Mouse (Mus musculus) cortical plate, adult 2 months (tissue): ENCODE results near the gene Olfr10.

ENCODE experiments used
- CTCF ChIP-seq: fragments of 200-500 bp; IDR thresholded peaks from 2 replicates; pipeline ENCODE4 v1.5.1; 2011; ENCODE audit warnings: mild to moderate bottlenecking, control low read depth, low read length; ENCODE audit not compliant: insufficient read depth; ENCODE audit errors: extremely low read depth
- POLR2A ChIP-seq: fragments of 200-500 bp; IDR thresholded peaks from 2 replicates; pipeline ENCODE4 v1.6.1; 2011; ENCODE audit warnings: mild to moderate bottlenecking, low read length, control low read depth; ENCODE audit not compliant: insufficient read depth; ENCODE audit errors: extremely low read depth

DNA sequence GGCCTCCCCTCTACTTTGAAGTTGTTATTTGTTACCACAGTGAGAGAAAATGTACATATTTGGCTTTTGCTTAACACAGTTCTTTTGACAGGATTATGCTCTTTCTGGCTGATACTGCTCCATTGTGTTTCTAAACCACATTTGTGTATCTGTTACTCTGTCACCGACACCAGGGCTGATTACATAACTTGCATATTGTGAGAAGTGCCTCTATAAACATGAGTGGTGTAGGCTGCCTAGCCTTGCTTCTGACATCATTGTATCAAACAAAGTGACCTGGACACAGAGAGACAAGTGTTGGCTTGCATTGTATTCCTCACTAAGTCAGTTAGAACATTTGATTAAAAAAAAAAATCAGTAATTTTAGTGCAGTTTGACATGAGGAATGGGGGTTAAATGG, 44.7 kb upstream of the Olfr10 start:
- TF ChIP-seq CTCF (no peak), POLR2A (no peak)
